Mouse (Mus musculus) right cerebral cortex, postnatal 10 days (tissue): ENCODE results near the gene Rps5.
A peak's percentile ranks its signal among the peaks of the same experiment; 100 is the strongest.
"Not testable (repeated sequence)": the region's sequence is repeated elsewhere in the genome, so short reads cannot be mapped to it uniquely, and the experiment has no call there.

Experiments
- DNase-seq, 2 experiments: peaks; one replicate each; pipeline ENCODE4 v3.0.0; 2021; ENCODE audit warnings: low spot score in 2 of 2

Gene Rps5

GRCm38 (mm10) chr7:12927693-12928589 lies 5.9 kb downstream of the Rps5 start:
- peak; percentile 60 to 61 for DNase-seq

DNA sequence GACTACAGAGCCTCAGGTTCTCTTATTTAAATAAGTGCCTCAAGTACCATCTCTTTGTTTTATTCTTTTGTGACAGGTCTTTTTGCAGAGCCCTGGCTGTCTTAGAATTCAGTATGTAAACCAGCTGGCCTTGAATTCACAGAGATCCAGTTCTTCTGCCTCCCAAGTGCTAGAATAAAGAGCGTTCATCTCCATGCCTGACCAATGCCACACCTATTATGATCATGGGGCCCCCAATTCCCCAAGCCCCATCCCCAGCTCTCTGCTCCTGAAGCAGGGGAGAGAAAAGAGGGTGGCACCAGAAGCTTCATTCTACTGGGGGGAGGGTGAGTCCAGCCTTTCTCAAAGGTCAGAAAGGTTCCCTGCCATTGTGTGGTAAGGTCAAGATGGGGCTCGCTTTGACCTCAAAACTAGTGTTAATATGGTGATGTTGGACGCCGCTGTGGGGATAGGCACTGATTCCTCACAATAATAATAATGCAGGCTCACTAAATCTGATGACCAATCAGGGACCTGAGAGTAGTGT lies 11.6 kb downstream of the Rps5 start:
- no peak for DNase-seq

DNA sequence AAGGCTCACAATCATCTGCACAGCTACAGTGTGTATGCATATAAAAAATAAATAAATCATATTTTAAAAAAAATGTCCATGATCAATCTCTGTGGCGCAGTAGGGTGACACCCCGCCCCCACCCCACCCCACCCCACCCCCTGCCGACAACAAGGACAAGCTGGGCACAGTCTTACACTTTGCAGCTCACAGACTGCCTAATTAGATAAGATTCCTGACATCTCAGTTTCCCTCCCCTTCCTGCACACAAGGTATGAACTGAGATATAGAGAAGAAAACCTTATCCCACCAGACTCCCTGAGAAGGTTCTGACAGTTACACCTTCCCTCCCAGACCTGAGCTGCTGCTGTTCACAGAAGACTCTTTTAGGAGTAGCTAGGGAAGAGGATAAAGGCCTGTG lies 12.7 kb downstream of the Rps5 start:
- DNase-seq: no peak

- DNase-seq: not testable (repeated sequence)
These were observed 15.2 kb downstream of the Rps5 start for GRCm38 (mm10) chr7:12937254-12937803.

GRCm38 (mm10) chr7:12940599-12940998 lies 18.5 kb downstream of the Rps5 start:
- no peak for DNase-seq

DNA sequence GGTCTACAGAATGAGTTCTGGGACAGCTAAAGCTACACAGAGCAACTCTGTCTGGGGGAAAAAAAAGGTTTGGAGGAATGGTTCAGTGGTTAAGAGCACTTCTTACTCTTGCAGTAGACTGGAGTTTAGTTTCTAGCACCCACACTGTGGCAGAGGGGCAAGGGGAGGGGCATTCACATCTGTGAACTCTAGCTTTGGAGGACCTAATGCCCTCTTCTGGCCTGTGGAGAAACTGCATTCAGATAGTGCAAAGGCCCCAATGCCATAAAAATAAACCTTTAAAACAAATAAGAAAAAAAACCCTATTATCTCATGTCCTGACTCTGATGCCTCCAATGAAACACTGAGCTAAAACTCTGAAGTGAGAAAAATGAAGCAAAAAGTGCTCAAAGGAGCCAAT lies 21.4 kb downstream of the Rps5 start:
- DNase-seq: no peak

- peak; percentile 97 to 99 for DNase-seq
These were observed 27.2 kb downstream of the Rps5 start for GRCm38 (mm10) chr7:12949032-12949871.

GRCm38 (mm10) chr7:12949872-12950229 lies 27.8 kb downstream of the Rps5 start:
- no peak for DNase-seq

- DNase-seq: no peak
These were observed 32.8 kb downstream of the Rps5 start for GRCm38 (mm10) chr7:12954896-12955295.

DNA sequence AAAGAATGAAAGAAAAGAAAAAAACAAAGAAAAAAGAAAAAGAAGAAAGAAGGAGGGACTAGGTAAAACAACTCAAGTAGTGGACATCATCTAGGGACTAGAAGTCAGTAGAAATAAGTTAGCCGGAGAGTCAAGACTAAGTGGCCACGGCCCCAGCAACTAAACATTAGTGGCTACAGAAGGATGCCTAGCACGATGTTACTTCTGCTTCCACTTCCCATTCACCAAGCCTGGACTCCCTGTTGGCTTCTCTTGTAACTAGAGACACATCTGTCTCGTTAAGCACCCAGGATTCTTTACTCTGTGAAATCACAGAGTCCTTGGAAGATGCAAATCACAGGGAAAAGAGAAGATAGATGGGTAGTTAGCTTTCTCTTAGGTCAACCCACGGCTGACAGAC lies 35.4 kb downstream of the Rps5 start:
- no peak for DNase-seq

- DNase-seq: no peak
These were observed 36.9 kb downstream of the Rps5 start for GRCm38 (mm10) chr7:12958948-12959347.

DNA sequence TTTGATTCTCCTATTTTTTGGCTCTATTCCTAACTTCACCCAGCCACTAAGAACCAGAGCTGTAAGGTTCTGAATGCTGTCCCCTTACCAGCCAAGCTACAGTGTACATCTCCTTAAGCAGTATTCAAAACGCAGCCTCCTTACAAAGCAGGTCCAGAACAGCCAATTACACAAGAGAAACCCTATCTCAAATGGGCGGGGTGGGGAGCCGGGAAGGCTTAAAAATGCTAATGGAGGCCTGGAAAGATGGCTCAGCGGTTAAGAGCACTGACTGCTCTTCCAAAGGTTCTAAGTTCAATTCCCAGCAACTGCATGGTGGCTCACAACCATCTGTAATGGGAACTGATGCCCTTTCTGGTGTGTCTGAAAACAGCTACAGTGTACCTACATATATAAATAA lies 37.6 kb downstream of the Rps5 start:
- no peak for DNase-seq

DNA sequence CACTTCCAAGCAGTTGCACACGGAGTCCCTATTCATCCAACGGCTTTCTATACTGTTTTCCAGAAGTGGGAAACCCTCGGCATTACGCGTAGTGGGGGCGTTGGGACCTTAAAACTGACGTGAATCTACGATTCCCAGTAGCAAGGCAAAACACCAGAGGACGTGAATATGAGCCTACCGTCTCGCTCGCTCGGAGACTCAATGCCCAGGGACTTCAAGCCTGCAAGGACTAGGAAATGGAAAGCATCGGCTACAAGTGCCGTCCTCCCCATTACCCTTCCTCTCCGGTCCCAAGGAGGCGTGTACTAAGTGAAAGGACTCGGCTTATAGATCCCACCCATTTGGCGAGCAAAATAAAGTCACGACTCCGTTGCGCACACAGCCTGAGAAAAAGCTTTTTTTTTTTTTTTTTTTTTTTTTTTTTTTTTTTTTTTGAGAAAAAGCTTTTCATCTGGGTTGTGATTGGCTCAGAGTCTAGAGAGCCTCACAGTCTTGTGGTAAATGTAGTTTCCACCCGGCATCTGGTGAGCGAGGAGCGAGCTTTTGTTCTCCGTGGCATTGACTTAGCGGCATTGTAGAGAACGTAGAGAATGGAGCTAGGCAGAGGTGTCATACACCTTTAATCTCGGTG lies 39.5 kb downstream of the Rps5 start:
- peak; percentile 66 to 78 for DNase-seq

DNA sequence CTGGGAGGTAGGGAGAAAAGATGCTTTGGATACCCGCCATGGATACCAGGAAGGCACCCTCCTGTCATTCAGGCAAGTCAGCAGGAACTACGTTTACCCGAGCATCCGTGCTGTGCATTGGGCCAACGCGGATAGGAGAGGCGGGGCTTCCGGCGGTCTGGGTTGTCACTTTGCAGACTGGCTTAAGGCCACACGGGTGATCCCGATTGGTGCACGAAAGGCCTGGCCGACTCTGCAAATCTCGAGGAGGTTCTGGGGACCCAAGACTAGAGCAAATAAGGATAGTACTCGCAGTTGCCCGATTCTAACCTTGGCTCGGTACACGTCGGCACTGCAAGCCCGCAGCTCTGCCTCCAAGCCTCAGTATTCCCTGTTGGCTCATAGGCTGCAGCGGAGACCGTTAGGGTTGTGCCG lies 43.6 kb downstream of the Rps5 start, which contains the start of gene Zfp324:
Gene Zfp324 (plus strand): TSS at position 161 of the 414 bp plus-strand sequence.
- DNase-seq: peak; percentile 95 to 97

DNA sequence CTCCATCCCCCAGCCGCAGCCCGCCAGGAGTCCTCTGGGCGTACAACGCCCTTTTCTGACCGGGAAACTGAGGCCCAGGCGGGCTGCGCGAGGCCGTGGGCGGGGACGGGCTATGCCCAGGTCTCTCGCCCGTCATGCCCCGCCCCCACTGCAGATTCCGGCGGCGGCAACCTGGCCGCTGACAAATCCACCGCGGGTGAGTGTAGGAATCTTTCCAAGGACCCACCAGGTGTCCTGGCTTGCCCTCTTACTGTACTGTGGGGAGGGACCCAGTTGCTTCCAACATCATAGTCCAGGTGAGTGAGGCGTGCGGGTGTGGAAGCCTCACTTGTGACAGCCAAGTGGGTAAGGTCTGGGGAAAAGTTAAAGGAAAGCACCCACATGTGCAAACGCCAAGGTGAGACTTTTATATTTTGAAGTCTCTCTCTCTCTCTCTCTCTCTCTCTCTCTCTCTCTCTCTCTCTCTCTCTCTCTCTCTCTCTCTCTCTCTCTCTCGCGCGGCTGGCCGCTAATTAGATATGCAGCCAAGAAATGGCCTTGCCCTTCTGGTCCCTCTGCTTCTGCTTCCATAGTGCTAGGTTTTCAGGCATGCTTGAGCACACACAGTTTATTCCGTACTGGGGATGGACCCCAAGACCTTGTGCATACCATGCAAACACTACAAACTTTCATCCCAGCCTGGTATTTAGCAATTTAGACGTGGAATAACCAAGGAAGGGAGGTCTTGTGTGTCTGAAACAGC lies 44.2 kb downstream of the Rps5 start:
- peak; percentile 67 to 68 for DNase-seq

DNA sequence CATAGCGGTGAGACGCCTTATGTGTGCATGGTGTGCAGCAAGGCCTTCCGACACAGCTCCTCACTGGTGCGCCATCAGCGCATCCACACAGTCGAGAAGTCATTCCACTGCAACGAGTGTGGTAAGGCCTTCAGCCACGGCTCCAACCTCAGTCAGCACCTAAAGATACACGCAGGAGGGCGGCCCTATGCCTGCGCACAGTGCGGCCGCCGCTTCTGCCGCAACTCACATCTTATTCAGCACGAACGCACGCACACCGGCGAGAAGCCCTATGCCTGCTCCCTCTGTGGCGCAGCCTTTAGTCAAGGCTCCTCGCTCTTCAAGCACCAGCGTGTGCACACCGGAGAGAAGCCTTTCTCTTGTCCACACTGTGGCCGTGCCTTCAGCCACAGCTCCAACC lies 48.8 kb downstream of the Rps5 start:
- DNase-seq: no peak
